Mouse (Mus musculus): ENCODE measurements around the gene Gan.

Gene Gan

GRCm38 (mm10) chr8:117157769-117158091 lies 205 bp upstream of the Gan start:
- DNase-seq (ENCODE audit: low read depth): peak; percentile 88

GRCm38 (mm10) chr8:117159031-117159430 lies 1.1 kb downstream of the Gan start:
- no peak for DNase-seq (ENCODE audit: low read depth)

GRCm38 (mm10) chr8:117164912-117165311 lies 7.0 kb downstream of the Gan start:
- no peak for DNase-seq (ENCODE audit: low read depth)

GRCm38 (mm10) chr8:117165542-117165941 lies 7.6 kb downstream of the Gan start:
- no peak for DNase-seq (ENCODE audit: low read depth)

- no peak for DNase-seq (ENCODE audit: low read depth)
Measured at GRCm38 (mm10) chr8:117166515-117166914, 8.6 kb downstream of the Gan start.

GRCm38 (mm10) chr8:117167243-117167883 lies 9.4 kb downstream of the Gan start:
- DNase-seq (ENCODE audit: low read depth): no peak

GRCm38 (mm10) chr8:117168378-117168777 lies 10.4 kb downstream of the Gan start:
- no peak for DNase-seq (ENCODE audit: low read depth)

- no peak for DNase-seq (ENCODE audit: low read depth)
Measured at GRCm38 (mm10) chr8:117171826-117172225, 13.9 kb downstream of the Gan start.

- DNase-seq (ENCODE audit: low read depth): no peak
Measured at GRCm38 (mm10) chr8:117172904-117173303, 15.0 kb downstream of the Gan start.

- no peak for DNase-seq (ENCODE audit: low read depth)
Measured at GRCm38 (mm10) chr8:117173690-117174089, 15.8 kb downstream of the Gan start.

- no peak for DNase-seq (ENCODE audit: low read depth)
Measured at GRCm38 (mm10) chr8:117174536-117174935, 16.6 kb downstream of the Gan start.

GRCm38 (mm10) chr8:117176308-117176707 lies 18.4 kb downstream of the Gan start:
- no peak for DNase-seq (ENCODE audit: low read depth)

- no peak for DNase-seq (ENCODE audit: low read depth)
Measured at GRCm38 (mm10) chr8:117177236-117177635, 19.3 kb downstream of the Gan start.

GRCm38 (mm10) chr8:117178039-117178438 lies 20.1 kb downstream of the Gan start:
- no peak for DNase-seq (ENCODE audit: low read depth)

- no peak for DNase-seq (ENCODE audit: low read depth)
Measured at GRCm38 (mm10) chr8:117178676-117179075, 20.7 kb downstream of the Gan start.

GRCm38 (mm10) chr8:117182746-117183145 lies 24.8 kb downstream of the Gan start:
- DNase-seq (ENCODE audit: low read depth): no peak

- DNase-seq (ENCODE audit: low read depth): no peak
Measured at GRCm38 (mm10) chr8:117183664-117184377, 25.9 kb downstream of the Gan start.

- no peak for DNase-seq (ENCODE audit: low read depth)
Measured at GRCm38 (mm10) chr8:117194355-117194754, 36.4 kb downstream of the Gan start.

- DNase-seq (ENCODE audit: low read depth): peak; percentile 62
Measured at GRCm38 (mm10) chr8:117196593-117196992, 38.7 kb downstream of the Gan start.

- no peak for DNase-seq (ENCODE audit: low read depth)
Measured at GRCm38 (mm10) chr8:117197551-117197950, 39.6 kb downstream of the Gan start.

- DNase-seq (ENCODE audit: low read depth): peak; percentile 75
Measured at GRCm38 (mm10) chr8:117198141-117198935, 40.4 kb downstream of the Gan start.

GRCm38 (mm10) chr8:117199658-117200057 lies 41.7 kb downstream of the Gan start:
- no peak for DNase-seq (ENCODE audit: low read depth)

- DNase-seq (ENCODE audit: low read depth): no peak
Measured at GRCm38 (mm10) chr8:117200346-117200745, 42.4 kb downstream of the Gan start.
